Mouse (Mus musculus) mouse embryonic stem cell (cell line): ENCODE measurements around the gene Nfe2l1.
"Not testable (repeated sequence)": the region's sequence is repeated elsewhere in the genome, so short reads cannot be mapped to it uniquely, and the experiment has no call there.

Experiments used
- in situ Hi-C, 2 experiments: fragments of 300-500 bp; cut with MboI; formaldehyde crosslinking; loops; 1 replicate in 1 of 2; 3 replicates in 1 of 2; pipeline ENCODE4 v1.14.3; 2019 to 2020; ENCODE audit warnings: low sequenced_read_pairs in 2 of 2, low pct_unique_long_range_greater_than_20kb in 1 of 2, mixed read lengths in 1 of 2; ENCODE audit not compliant: unreplicated experiment in 1 of 2

The Nfe2l1 gene

GRCm38 (mm10) chr11:96796586-96796985, 33.2 kb downstream of the Nfe2l1 start:
- in situ Hi-C loops, result no loop called here

GRCm38 (mm10) chr11:96796081-96796480, 33.7 kb downstream of the Nfe2l1 start:
- in situ Hi-C loops, result no loop called here

GRCm38 (mm10) chr11:96795491-96795890, 34.3 kb downstream of the Nfe2l1 start:
- in situ Hi-C loops, result no loop called here

GRCm38 (mm10) chr11:96790681-96791080, 39.1 kb downstream of the Nfe2l1 start:
- in situ Hi-C loops, result no loop called here

GRCm38 (mm10) chr11:96789990-96790389, 39.8 kb downstream of the Nfe2l1 start:
- in situ Hi-C loops, result no loop called here

- in situ Hi-C loops, result no loop called here
These were observed 40.6 kb downstream of the Nfe2l1 start, which contains the start of gene Cbx1 for GRCm38 (mm10) chr11:96788871-96789795. Gene Cbx1 (plus strand): TSS chr11:96789127.

GRCm38 (mm10) chr11:96786731-96787450, 42.9 kb downstream of the Nfe2l1 start:
- in situ Hi-C loops, result no loop called here

GRCm38 (mm10) chr11:96784847-96785246, 44.9 kb downstream of the Nfe2l1 start:
- in situ Hi-C loops, result not testable (repeated sequence)

GRCm38 (mm10) chr11:96781425-96781824, 48.3 kb downstream of the Nfe2l1 start:
- in situ Hi-C loops, result no loop called here

GRCm38 (mm10) chr11:96780306-96780705, 49.5 kb downstream of the Nfe2l1 start:
- in situ Hi-C loops, result no loop called here

GRCm38 (mm10) chr11:96778061-96778627, 51.6 kb downstream of the Nfe2l1 start:
- in situ Hi-C loops, result loop anchor here in 1 of 2 experiments (10.0 kb wide), 1 partner anchor 87 kb away; no protein-coding TSS in a partner anchor

GRCm38 (mm10) chr11:96776968-96777962, 52.5 kb downstream of the Nfe2l1 start, which contains the start of gene Snx11:
Gene Snx11 (minus strand): TSS chr11:96777559.
- in situ Hi-C loops, result loop anchor here in 1 of 2 experiments (10.0 kb wide), 1 partner anchor 88 kb away; no protein-coding TSS in a partner anchor

- in situ Hi-C loops, result loop anchor here in 1 of 2 experiments (10.0 kb wide), 1 partner anchor 89 kb away; no protein-coding TSS in a partner anchor
These were observed 53.7 kb downstream of the Nfe2l1 start for GRCm38 (mm10) chr11:96776068-96776467.

- in situ Hi-C loops, result loop anchor here in 1 of 2 experiments (10.0 kb wide), 1 partner anchor 89 kb away; no protein-coding TSS in a partner anchor
These were observed 54.1 kb downstream of the Nfe2l1 start for GRCm38 (mm10) chr11:96775665-96776064.

- in situ Hi-C loops, result loop anchor here in 1 of 2 experiments (10.0 kb wide), 1 partner anchor 90 kb away; no protein-coding TSS in a partner anchor
These were observed 54.7 kb downstream of the Nfe2l1 start for GRCm38 (mm10) chr11:96775063-96775462.

GRCm38 (mm10) chr11:96774536-96774935, 55.2 kb downstream of the Nfe2l1 start:
- in situ Hi-C loops, result loop anchor here in 1 of 2 experiments (10.0 kb wide), 1 partner anchor 90 kb away; no protein-coding TSS in a partner anchor

GRCm38 (mm10) chr11:96772413-96772812, 57.4 kb downstream of the Nfe2l1 start:
- in situ Hi-C loops, result loop anchor here in 1 of 2 experiments (10.0 kb wide), 1 partner anchor 92 kb away; no protein-coding TSS in a partner anchor
